Mouse (Mus musculus): ENCODE results near the gene Cped1. TPM values are rescaled to one million over a fixed set of nuclear protein-coding genes. Genes with fewer than 3 reads are reported as not detected.

The Cped1 gene
- total and polyA plus RNA-seq, 3 experiments, result not detected

DNA sequence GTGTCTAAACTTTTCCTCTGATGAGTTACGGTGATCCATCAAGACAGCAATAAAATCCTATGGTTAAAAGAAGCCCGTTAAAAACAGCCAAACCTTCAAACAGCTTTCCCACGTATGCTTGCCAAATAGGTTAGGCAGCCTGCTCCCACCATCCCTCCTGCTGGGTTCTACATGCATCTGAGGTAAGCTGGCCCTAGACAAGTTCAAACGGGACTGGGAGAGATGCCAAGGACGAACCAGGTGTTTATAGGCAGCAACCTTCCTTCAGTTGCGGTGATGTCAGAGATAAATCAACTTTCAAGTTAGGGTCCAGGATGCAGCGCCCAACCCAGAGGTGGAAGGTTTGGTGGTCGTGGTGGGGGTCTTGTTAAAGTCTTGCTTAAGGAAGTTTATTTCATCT is 155.1 kb downstream of the Cped1 start:
- Histone ChIP-seq H3K27ac (ENCODE audit: control insufficient read depth, low read depth, low read length) (no peak overlapping the region), H3K9me3 (replicated peaks; ENCODE audit: insufficient read depth, low read length) (no peaks in the 10 kb centered on the region), H3K36me3 (ENCODE audit: control insufficient read depth in 1 of 2, insufficient read depth in 2 of 2, low read length in 2 of 2) (no peaks in the 10 kb centered on the region), H3K4me3 (ENCODE audit: control insufficient read depth in 1 of 2, insufficient read depth in 1 of 2, low read depth in 2 of 2, low read length in 2 of 2) (no peak overlapping the region), H3K79me2 (ENCODE audit: control insufficient read depth, insufficient read depth, low read length, poor library complexity) (no peaks in the 10 kb centered on the region), H3K9ac (ENCODE audit: control insufficient read depth, low read depth, low read length, poor library complexity, severe bottlenecking) (no peak overlapping the region), H3K4me1 (ENCODE audit: control insufficient read depth in 1 of 2, insufficient read depth in 2 of 2, low read length in 2 of 2) (no peaks in the 10 kb centered on the region), H3K27me3 (ENCODE audit: control insufficient read depth in 1 of 2, insufficient read depth in 2 of 2, low read length in 2 of 2) (no peaks in the 10 kb centered on the region; a peak in 1 of 4 replicates)
- no peak for DNase-seq (ENCODE audit: low read depth, low spot score)
- TF ChIP-seq EP300 (IDR thresholded peaks at IDR 0.05; ENCODE audit: low read depth in 1 of 2, low read length in 2 of 2), result no peak
- no peak for TF ChIP-seq SIN3A (IDR thresholded peaks at IDR 0.05; ENCODE audit: low read length)
- TF ChIP-seq SMC3 (IDR thresholded peaks at IDR 0.05; ENCODE audit: low read depth, low read length), result no peak
- no peak for TF ChIP-seq MAZ (IDR thresholded peaks at IDR 0.05; ENCODE audit: low read depth, low read length)
- TF ChIP-seq MXI1 (IDR thresholded peaks at IDR 0.05; ENCODE audit: low read depth, low read length), result no peak
- TF ChIP-seq MYC (IDR thresholded peaks at IDR 0.05; ENCODE audit: low read depth, low read length), result no peak
- no peak for TF ChIP-seq KAT2A (conservative IDR thresholded peaks at IDR 0.05; ENCODE audit: low read depth, low read length)
- no peak for TF ChIP-seq MAFK (IDR thresholded peaks at IDR 0.05; ENCODE audit: borderline replicate concordance, low read depth, low read length)
- no peak for TF ChIP-seq MAX (IDR thresholded peaks at IDR 0.05; ENCODE audit: low read length)
- TF ChIP-seq RAD21 (IDR thresholded peaks at IDR 0.05; ENCODE audit: low read depth, low read length), result no peak

DNA sequence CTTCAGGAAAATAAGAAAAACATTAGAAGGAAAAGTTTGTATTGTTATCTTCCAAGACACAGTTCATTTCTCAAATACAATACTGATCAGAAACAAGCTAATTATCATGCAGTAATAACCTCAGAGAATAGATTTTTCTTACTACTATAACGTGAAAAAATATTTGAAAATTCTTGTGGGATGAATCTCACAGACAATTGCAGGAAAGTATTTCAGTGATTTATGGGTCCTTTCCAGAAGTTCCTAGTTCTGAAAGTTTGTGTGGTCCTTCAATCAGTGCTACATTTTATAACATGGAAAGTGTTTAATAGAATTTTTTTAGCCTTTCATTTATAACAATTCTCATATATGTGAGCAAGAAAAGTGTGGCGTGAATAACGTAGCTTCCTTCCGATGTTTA is 161.5 kb downstream of the Cped1 start:
- no peaks in the 10 kb centered on the region for H3K4me1 ChIP-seq (ENCODE audit: control insufficient read depth in 1 of 2, insufficient read depth in 2 of 2, low read length in 2 of 2)
- TF ChIP-seq RCOR1 (IDR thresholded peaks at IDR 0.05; ENCODE audit: low read depth, low read length), result no peak
- TF ChIP-seq MAZ (IDR thresholded peaks at IDR 0.05; ENCODE audit: low read depth, low read length), result no peak
- no peak for TF ChIP-seq E2F4 (IDR thresholded peaks at IDR 0.05; ENCODE audit: borderline replicate concordance, low read depth, low read length)
- TF ChIP-seq ZKSCAN1 (IDR thresholded peaks at IDR 0.05; ENCODE audit: low read depth, low read length), result no peak
- TF ChIP-seq HCFC1 (IDR thresholded peaks at IDR 0.05; ENCODE audit: low read depth, low read length), result no peak
- TF ChIP-seq MXI1 (IDR thresholded peaks at IDR 0.05; ENCODE audit: low read depth, low read length), result no peak
- TF ChIP-seq KAT2A (conservative IDR thresholded peaks at IDR 0.05; ENCODE audit: low read depth, low read length), result no peak
- no peak for TF ChIP-seq NRF1 (IDR thresholded peaks at IDR 0.05; ENCODE audit: insufficient read depth, low read depth, low read length, poor library complexity, severe bottlenecking)
- TF ChIP-seq ELF1 (IDR thresholded peaks at IDR 0.05; ENCODE audit: low read depth, low read length), result no peak
- no peak for TF ChIP-seq TAL1 (IDR thresholded peaks at IDR 0.05; ENCODE audit: low read length)
- TF ChIP-seq MEF2A (IDR thresholded peaks at IDR 0.05; ENCODE audit: extremely low read depth, insufficient replicate concordance, low read depth, low read length, poor library complexity, severe bottlenecking), result no peak
- TF ChIP-seq ZNF384 (IDR thresholded peaks at IDR 0.05; ENCODE audit: low read depth, low read length), result no peak
- no peak for TF ChIP-seq GABPA (IDR thresholded peaks at IDR 0.05; ENCODE audit: low read depth, low read length)
- TF ChIP-seq GATA1 (IDR thresholded peaks at IDR 0.05; ENCODE audit: low read depth, low read length), result no peak
- TF ChIP-seq SMC3 (IDR thresholded peaks at IDR 0.05; ENCODE audit: low read depth, low read length), result no peak
- TF ChIP-seq EP300 (IDR thresholded peaks at IDR 0.05; ENCODE audit: low read depth in 1 of 2, low read length in 2 of 2), result no peak
- H3K27ac ChIP-seq (ENCODE audit: control insufficient read depth, low read depth, low read length), result no peak overlapping the region
- DNase-seq (ENCODE audit: low read depth, low spot score), result no peak
- H3K36me3 ChIP-seq (ENCODE audit: control insufficient read depth in 1 of 2, insufficient read depth in 2 of 2, low read length in 2 of 2), result no peaks in the 10 kb centered on the region
- H3K27me3 ChIP-seq (ENCODE audit: control insufficient read depth in 1 of 2, insufficient read depth in 2 of 2, low read length in 2 of 2), result no peaks in the 10 kb centered on the region; a peak in 1 of 4 replicates
- H3K9ac ChIP-seq (ENCODE audit: control insufficient read depth, low read depth, low read length, poor library complexity, severe bottlenecking), result no peak overlapping the region
- H3K9me3 ChIP-seq (replicated peaks; ENCODE audit: insufficient read depth, low read length), result no peaks in the 10 kb centered on the region
- H3K4me3 ChIP-seq (ENCODE audit: control insufficient read depth in 1 of 2, insufficient read depth in 1 of 2, low read depth in 2 of 2, low read length in 2 of 2), result no peak overlapping the region
- no peaks in the 10 kb centered on the region for H3K79me2 ChIP-seq (ENCODE audit: control insufficient read depth, insufficient read depth, low read length, poor library complexity)
